Mouse (Mus musculus): Measurements from ENCODE around the gene Tut1. TPM values are rescaled to one million over a fixed set of nuclear protein-coding genes. Genes with fewer than 3 reads are reported as not detected.

Gene Tut1
- 13.6 and 18.5 TPM in 2 replicates for polyA plus RNA-seq (2012; rRNA removed)

GRCm38 (mm10) chr19:8953135-8954039 is at the start of gene Tut1:
Tut1 (plus strand) TSS chr19:8953847.
- DNase-seq (ENCODE audit: low read depth, low spot score) = peak; percentile 92
- WGBS = 2% methylated on average over 46 of the region's 46 CpGs

GRCm38 (mm10) chr19:8908531-8908930 is 45.1 kb upstream of the Tut1 start:
- WGBS = 87% methylated on average over 6 of the region's 6 CpGs
- DNase-seq (ENCODE audit: low read depth, low spot score) = no peak

- WGBS = 94% methylated on average over 5 of the region's 5 CpGs
- no peak for DNase-seq (ENCODE audit: low read depth, low spot score)
Measured at GRCm38 (mm10) chr19:8911810-8912209, 41.8 kb upstream of the Tut1 start.

GRCm38 (mm10) chr19:8914212-8914611 is 39.4 kb upstream of the Tut1 start:
- no peak for DNase-seq (ENCODE audit: low read depth, low spot score)
- WGBS = 96% methylated on average over 3 of the region's 3 CpGs

GRCm38 (mm10) chr19:8919000-8919399 is 34.6 kb upstream of the Tut1 start:
- no peak for DNase-seq (ENCODE audit: low read depth, low spot score)
- 84% methylated on average over 3 of the region's 3 CpGs for WGBS

GRCm38 (mm10) chr19:8919684-8920072 is 34.0 kb upstream of the Tut1 start:
- WGBS = 67% methylated on average over 6 of the region's 6 CpGs
- no peak for DNase-seq (ENCODE audit: low read depth, low spot score)

- WGBS = 2% methylated on average over 50 of the region's 50 CpGs
- DNase-seq (ENCODE audit: low read depth, low spot score) = peak; percentile 83
Measured at GRCm38 (mm10) chr19:8920073-8920736, 33.4 kb upstream of the Tut1 start, which contains the start of gene B3gat3. B3gat3 (plus strand) TSS chr19:8920374.

- no peak for DNase-seq (ENCODE audit: low read depth, low spot score)
- WGBS = under 1% methylated on average over 6 of the region's 6 CpGs
Measured at GRCm38 (mm10) chr19:8920836-8921291, 32.8 kb upstream of the Tut1 start.

- 60% methylated on average over 9 of the region's 9 CpGs for WGBS
Measured at GRCm38 (mm10) chr19:8921741-8922140, 31.9 kb upstream of the Tut1 start.

GRCm38 (mm10) chr19:8926766-8927165 is 26.9 kb upstream of the Tut1 start:
- WGBS = 83% methylated on average over 2 of the region's 2 CpGs
- DNase-seq (ENCODE audit: low read depth, low spot score) = no peak

More at GRCm38 (mm10) chr19:8921741-8922140, 31.9 kb upstream of the Tut1 start:
- no peak for DNase-seq (ENCODE audit: low read depth, low spot score)

- WGBS = 92% methylated on average over 12 of the region's 12 CpGs
- DNase-seq (ENCODE audit: low read depth, low spot score) = no peak
Measured at GRCm38 (mm10) chr19:8927891-8928525, 25.6 kb upstream of the Tut1 start.

GRCm38 (mm10) chr19:8928689-8929223 is 24.9 kb upstream of the Tut1 start:
- no peak for DNase-seq (ENCODE audit: low read depth, low spot score)
- 21% methylated on average over 16 of the region's 16 CpGs for WGBS

- DNase-seq (ENCODE audit: low read depth, low spot score) = peak; percentile 73
- under 1% methylated on average over 71 of the region's 74 CpGs for WGBS
Measured at GRCm38 (mm10) chr19:8929224-8930088, 24.2 kb upstream of the Tut1 start, which contains the start of the genes Rom1 and Eml3. Rom1 (minus strand) TSS chr19:8929356. Eml3 (plus strand) TSS chr19:8929552.

GRCm38 (mm10) chr19:8930117-8930516 is 23.5 kb upstream of the Tut1 start:
- WGBS = 3% methylated on average over 11 of the region's 11 CpGs

GRCm38 (mm10) chr19:8930771-8931170 is 22.9 kb upstream of the Tut1 start:
- no peak for DNase-seq (ENCODE audit: low read depth, low spot score)
- WGBS = 81% methylated on average over 7 of the region's 7 CpGs

More at GRCm38 (mm10) chr19:8930117-8930516, 23.5 kb upstream of the Tut1 start:
- DNase-seq (ENCODE audit: low read depth, low spot score) = no peak

- 70% methylated on average over 2 of the region's 2 CpGs for WGBS
- DNase-seq (ENCODE audit: low read depth, low spot score) = no peak
Measured at GRCm38 (mm10) chr19:8936736-8937135, 16.9 kb upstream of the Tut1 start.

- DNase-seq (ENCODE audit: low read depth, low spot score) = no peak
- WGBS = 77% methylated on average over 15 of the region's 15 CpGs
Measured at GRCm38 (mm10) chr19:8940526-8941133, 13.0 kb upstream of the Tut1 start.

GRCm38 (mm10) chr19:8941136-8941514 is 12.5 kb upstream of the Tut1 start:
- DNase-seq (ENCODE audit: low read depth, low spot score) = no peak
- 42% methylated on average over 10 of the region's 10 CpGs for WGBS
